Mouse (Mus musculus) forebrain, embryonic 15.5 days (tissue): ENCODE results near the gene Gpank1. TPM values are rescaled to one million over a fixed set of nuclear protein-coding genes. Genes with fewer than 3 reads are reported as not detected.
A peak's percentile ranks its signal among the peaks of the same experiment; 100 is the strongest.
"Not testable (repeated sequence)": the region's sequence is repeated elsewhere in the genome, so short reads cannot be mapped to it uniquely, and the experiment has no call there.

ENCODE experiments used
- ATAC-seq: fragments of 200-750 bp; cut with Nextera tagmentation; replicated peaks from 2 replicates; pipeline ENCODE4 v1.8.0; 2017; ENCODE audit warnings: mild to moderate bottlenecking, moderate TSS enrichment, moderate library complexity
- H3K27ac ChIP-seq: fragments of 300-500 bp; sonication (generic); replicated peaks from 2 replicates; pipeline ENCODE4 v1.5.1; 2015; ENCODE audit warnings: mild to moderate bottlenecking, inconsistent platforms
- H3K27me3 ChIP-seq: fragments of 300-500 bp; sonication (generic); 2 replicates; pipeline ENCODE4 v1.6.1; 2015; ENCODE audit warnings: inconsistent platforms
- H3K36me3 ChIP-seq: fragments of 300-500 bp; sonication (generic); 2 replicates; pipeline ENCODE4 v1.6.1; 2015; ENCODE audit warnings: mild to moderate bottlenecking, inconsistent platforms
- H3K4me1 ChIP-seq: fragments of 300-500 bp; sonication (generic); 2 replicates; pipeline ENCODE4 v1.6.1; 2015; ENCODE audit warnings: inconsistent platforms
- H3K4me2 ChIP-seq: fragments of 300-500 bp; sonication (generic); replicated peaks from 2 replicates; pipeline ENCODE4 v1.6.1; 2015; ENCODE audit warnings: mild to moderate bottlenecking, inconsistent platforms
- H3K4me3 ChIP-seq: fragments of 300-500 bp; sonication (generic); 2 replicates; pipeline ENCODE4 v1.5.1; 2015; ENCODE audit warnings: mild to moderate bottlenecking, inconsistent platforms
- H3K9ac ChIP-seq: fragments of 300-500 bp; sonication (generic); replicated peaks from 2 replicates; pipeline ENCODE4 v1.6.1; 2015; ENCODE audit warnings: mild to moderate bottlenecking, inconsistent platforms
- H3K9me3 ChIP-seq: fragments of 300-500 bp; sonication (generic); 2 replicates; pipeline ENCODE4 v1.6.1; 2016; ENCODE audit warnings: inconsistent platforms
- WGBS: fragments of 180-500 bp; shearing (Covaris S2); methylation state at CpG from one replicate; pipeline ENCODE4 v1.1.7; 2015; ENCODE audit warnings: mixed read lengths; 5-methylcytosine and 5-hydroxymethylcytosine counted together
- polyA plus RNA-seq: library from polyadenylated mRNA; unstranded; fragments of >200 nt; fragmentation: Nextera tagmentation; extraction: Ambion mirVana; gene quantifications from 2 replicates; pipeline ENCODE4 v1.2.1, GENCODE M21; 2015

Gene Gpank1
- polyA plus RNA-seq, 1 experiment from 2014 or later = 29.3 TPM

DNA sequence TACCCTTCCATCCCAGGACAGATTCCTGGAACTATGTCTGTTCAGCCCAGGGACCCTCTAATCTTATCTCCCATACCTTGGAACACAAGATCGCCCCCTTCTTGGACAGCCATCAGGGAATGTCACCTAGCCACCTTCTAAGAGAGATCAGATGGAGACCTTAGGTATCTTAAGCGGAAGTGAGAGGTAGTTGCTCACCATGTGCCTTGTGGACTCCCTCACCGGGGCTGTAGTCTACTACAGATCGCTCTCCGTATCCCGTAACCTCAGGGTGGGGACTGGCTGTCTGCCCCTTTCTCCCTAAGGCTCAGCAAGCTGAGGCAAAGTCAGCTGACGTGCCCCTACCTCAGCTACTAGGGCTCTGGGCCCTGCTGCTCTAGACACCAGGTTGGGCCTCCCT is 17.2 kb upstream of the Gpank1 start:
- Histone ChIP-seq H3K27me3 (no peaks in the 10 kb centered on the region), H3K4me3 (no peak overlapping the region), H3K27ac (no peak overlapping the region), H3K4me1 (peaks cover 6% of the 10 kb centered on the region), H3K9me3 (no peaks in the 10 kb centered on the region), H3K4me2 (no peak overlapping the region), H3K36me3 (peaks cover 45% of the 10 kb centered on the region), H3K9ac (no peak overlapping the region)
- WGBS = 96% methylated on average over 7 of the region's 7 CpGs
- no peak for ATAC-seq

DNA sequence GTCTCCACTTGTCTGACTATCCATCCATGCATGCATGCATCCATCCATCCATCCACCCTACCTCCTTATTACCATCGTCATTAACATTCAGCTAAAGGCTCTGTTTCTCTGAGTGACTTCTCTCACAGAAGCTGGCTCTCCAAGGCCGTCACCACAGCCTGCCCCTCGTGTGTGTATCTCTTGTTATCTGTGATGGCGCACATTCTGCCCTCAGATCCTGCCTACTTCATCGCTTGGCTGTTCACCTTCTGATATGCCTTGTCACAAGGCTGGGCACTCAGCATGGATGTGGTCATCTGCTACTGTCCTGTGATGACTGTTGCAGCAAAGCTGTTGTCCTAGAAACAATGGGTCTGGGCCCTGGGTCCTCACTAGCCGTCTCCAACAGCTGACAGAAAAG is 16.5 kb upstream of the Gpank1 start:
- peaks cover 38% of the 10 kb centered on the region for H3K36me3 ChIP-seq

GRCm38 (mm10) chr17:35105740-35106389 is 15.4 kb upstream of the Gpank1 start:
- Histone ChIP-seq H3K36me3 (peaks cover 27% of the 10 kb centered on the region), H3K4me3 (no peak overlapping the region), H3K9me3 (no peaks in the 10 kb centered on the region), H3K27ac (no peak overlapping the region; the same call in 1 of the 2 replicates), H3K27me3 (no peaks in the 10 kb centered on the region), H3K9ac (no peak overlapping the region; the same call in 1 of the 2 replicates), H3K4me1 (peaks cover 6% of the 10 kb centered on the region), H3K4me2 (peak overlapping the region; percentile 31)
- WGBS = 21% methylated on average over 13 of the region's 13 CpGs
- peak; percentile 51 for ATAC-seq

More for the DNA sequence above, 16.5 kb upstream of the Gpank1 start:
- WGBS = 70% methylated on average over 6 of the region's 6 CpGs
- no peak overlapping the region for H3K4me2 ChIP-seq
- no peak overlapping the region for H3K9ac ChIP-seq
- peaks cover 6% of the 10 kb centered on the region for H3K4me1 ChIP-seq
- H3K27me3 ChIP-seq = no peaks in the 10 kb centered on the region
- no peak overlapping the region for H3K4me3 ChIP-seq
- no peaks in the 10 kb centered on the region for H3K9me3 ChIP-seq
- ATAC-seq = no peak
- H3K27ac ChIP-seq = no peak overlapping the region

DNA sequence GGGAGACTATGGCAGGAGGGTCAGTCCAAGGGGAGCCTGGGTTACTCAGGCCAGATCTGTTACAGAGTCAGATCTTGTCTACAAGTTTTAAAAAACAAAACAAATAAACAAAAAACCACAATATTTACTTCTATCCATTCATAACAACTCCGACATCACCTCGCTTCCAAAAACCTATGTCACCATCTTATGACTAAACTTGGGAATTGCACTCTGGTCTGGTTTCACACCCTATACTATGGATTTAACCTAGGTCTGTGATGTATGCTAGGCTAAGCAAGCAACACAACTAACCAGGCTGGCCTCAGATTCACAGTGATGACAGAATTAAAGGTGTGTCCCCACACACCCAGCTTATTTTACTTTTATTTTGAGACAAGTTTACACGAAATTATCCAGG is 14.7 kb upstream of the Gpank1 start:
- Histone ChIP-seq H3K4me1 (peaks cover 6% of the 10 kb centered on the region), H3K4me2 (peak overlapping the region; percentile 31; the same call in 1 of the 2 replicates), H3K9ac (no peak overlapping the region), H3K36me3 (peaks cover 20% of the 10 kb centered on the region), H3K9me3 (no peaks in the 10 kb centered on the region), H3K27me3 (no peaks in the 10 kb centered on the region), H3K4me3 (no peak overlapping the region), H3K27ac (no peak overlapping the region; the same call in 1 of the 2 replicates)
- ATAC-seq = no peak
- 59% methylated on average over 3 of the region's 3 CpGs for WGBS

DNA sequence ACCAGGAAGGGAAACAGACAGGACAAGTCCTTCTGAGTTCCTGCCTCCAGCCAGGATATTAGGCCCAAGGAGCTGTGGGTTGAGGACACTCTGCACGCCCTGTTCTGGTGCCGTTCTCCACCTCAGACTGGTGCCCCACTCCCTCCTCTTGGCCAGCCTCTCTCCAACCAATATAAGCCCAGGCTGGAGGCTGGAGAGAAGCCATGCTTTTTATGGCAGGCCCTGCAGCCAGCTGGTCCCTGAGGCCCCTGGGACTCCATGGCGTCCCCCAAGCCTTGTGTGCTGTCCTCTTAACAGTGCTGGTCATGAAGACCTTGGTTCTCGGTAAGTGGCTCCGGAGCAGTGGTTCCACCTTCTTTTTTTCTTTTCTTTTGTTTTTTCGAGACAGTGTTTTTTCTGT is 13.2 kb upstream of the Gpank1 start, which contains the start of gene Ly6g5c:
TSS of gene Ly6g5c (plus strand) at position 183 of the 400 bp plus-strand sequence.
- no peak within 1 kb of the TSS for H3K4me2 ChIP-seq
- WGBS = 87% methylated on average over 6 of the region's 6 CpGs
- H3K9ac ChIP-seq = no peak within 1 kb of the TSS
- ATAC-seq = no peak
- H3K27me3 ChIP-seq = no peaks in the 10 kb centered on the region
- no peak within 1 kb of the TSS for H3K4me3 ChIP-seq
- H3K36me3 ChIP-seq = peaks cover 5% of the 10 kb centered on the region
- no peaks in the 10 kb centered on the region for H3K9me3 ChIP-seq
- H3K4me1 ChIP-seq = peaks cover 6% of the 10 kb centered on the region
- no peak within 1 kb of the TSS for H3K27ac ChIP-seq

DNA sequence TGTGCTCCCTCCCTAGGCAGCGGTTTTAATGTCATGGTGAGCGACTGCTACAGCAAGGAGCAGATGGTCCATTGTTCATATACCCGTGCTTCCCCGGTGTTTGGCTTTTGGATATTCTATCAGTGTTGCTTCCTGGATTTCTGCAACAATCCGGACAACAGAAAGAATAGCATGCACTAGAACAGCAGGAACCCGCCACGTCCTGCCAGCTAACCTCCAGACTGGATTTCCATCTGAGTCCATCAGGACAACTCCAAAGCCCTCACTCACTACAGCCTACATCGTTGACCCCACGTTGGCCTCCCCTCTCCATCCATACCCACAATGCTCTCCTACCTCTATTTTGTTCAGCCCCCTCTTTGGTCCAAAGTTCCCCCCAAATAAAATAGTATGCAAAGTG is 9.5 kb upstream of the Gpank1 start:
- no peaks in the 10 kb centered on the region for H3K4me1 ChIP-seq
- no peaks in the 10 kb centered on the region for H3K9me3 ChIP-seq
- 74% methylated on average over 9 of the region's 9 CpGs for WGBS
- H3K4me2 ChIP-seq = no peak overlapping the region
- ATAC-seq = no peak
- peaks cover 28% of the 10 kb centered on the region for H3K36me3 ChIP-seq
- H3K4me3 ChIP-seq = no peak overlapping the region
- H3K9ac ChIP-seq = no peak overlapping the region
- no peak overlapping the region for H3K27ac ChIP-seq
- no peaks in the 10 kb centered on the region for H3K27me3 ChIP-seq

DNA sequence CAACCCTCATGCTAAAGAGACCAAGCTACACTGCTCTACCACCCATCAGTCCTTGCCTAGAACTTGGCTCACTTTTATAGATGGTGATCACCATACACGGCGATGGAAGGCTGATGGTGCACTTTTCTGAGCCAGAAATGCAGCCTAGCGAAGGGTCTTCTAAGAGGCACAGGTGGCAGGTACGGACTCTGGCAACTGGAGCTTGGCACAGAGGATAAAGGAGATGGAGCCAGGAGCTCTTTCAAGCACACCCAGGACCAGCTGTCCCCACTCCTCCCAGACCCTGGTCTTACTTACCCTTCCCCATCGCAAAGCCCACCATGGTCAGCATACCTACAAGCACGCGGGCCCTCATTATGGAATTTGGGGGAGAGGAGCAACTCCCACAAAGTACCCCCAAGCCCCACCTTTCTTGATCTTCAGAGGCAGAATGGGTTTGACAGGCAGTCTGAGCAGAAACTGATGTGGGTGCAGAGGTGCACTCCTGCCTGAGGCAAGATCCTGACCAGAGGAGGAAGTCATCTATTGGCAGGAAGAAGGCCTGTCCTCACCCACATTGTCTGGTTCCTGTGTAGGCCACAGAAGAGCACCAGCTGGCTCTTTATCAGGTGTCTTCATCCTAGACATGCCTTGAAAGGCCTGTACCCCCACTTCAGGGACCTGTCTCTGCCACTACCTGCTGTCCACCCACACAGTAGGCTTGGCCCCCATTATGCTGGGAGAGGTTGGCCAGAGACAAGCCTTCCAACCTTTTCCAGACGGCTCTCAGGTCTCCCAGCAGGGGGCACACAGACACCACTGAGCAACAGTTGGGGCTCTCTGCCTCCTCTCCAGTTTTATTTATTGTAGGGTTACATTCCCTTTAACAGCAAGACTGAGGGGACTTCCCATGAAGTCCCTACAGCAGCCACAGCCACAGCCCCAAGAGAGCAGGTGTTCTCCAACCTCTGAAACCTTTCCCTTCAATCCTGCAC is 5.9 kb upstream of the Gpank1 start, which contains the start of gene Ly6g5b:
TSS of gene Ly6g5b (minus strand) at position 383 of the 974 bp plus-strand sequence.
- Histone ChIP-seq H3K9me3 (no peaks in the 10 kb centered on the region), H3K4me1 (peaks cover 8% of the 10 kb centered on the region), H3K36me3 (peaks cover 46% of the 10 kb centered on the region), H3K4me3 (no peak within 1 kb of the TSS), H3K27me3 (no peaks in the 10 kb centered on the region), H3K9ac (no peak within 1 kb of the TSS), H3K27ac (no peak within 1 kb of the TSS), H3K4me2 (no peak within 1 kb of the TSS)
- ATAC-seq = no peak
- 81% methylated on average over 8 of the region's 8 CpGs for WGBS

DNA sequence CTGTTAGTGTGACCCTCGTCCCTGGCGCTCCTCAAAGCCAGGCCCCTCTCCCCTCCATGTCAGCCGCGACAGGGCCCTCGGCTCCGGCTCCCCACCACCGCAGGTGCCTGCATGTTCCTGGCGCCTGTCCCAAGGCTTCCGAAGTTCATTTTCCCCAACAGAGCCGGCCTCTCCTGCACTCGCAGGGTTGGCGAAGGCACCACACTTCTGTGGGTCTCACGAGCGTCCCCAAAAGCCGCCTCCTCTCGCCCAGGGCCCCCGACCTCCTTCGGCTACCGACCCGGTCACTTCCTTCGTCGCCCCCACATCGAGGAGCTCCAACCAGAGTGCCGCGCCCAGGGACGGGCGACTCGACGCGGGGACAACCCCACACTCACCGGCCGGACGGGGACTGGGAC is 511 bp upstream of the Gpank1 start:
- peaks cover 42% of the 10 kb centered on the region for H3K36me3 ChIP-seq
- no peaks in the 10 kb centered on the region for H3K27me3 ChIP-seq
- H3K4me1 ChIP-seq = peaks cover 30% of the 10 kb centered on the region
- ATAC-seq = no peak
- H3K9me3 ChIP-seq = no peaks in the 10 kb centered on the region
- H3K9ac ChIP-seq = peak overlapping the region; percentile 98
- H3K27ac ChIP-seq = peak overlapping the region; percentile 74
- peak overlapping the region; percentile 94 for H3K4me3 ChIP-seq
- H3K4me2 ChIP-seq = peak overlapping the region; percentile 93
- under 1% methylated on average over 33 of the region's 33 CpGs for WGBS

- Histone ChIP-seq H3K9me3 (no peaks in the 10 kb centered on the region), H3K27me3 (no peaks in the 10 kb centered on the region), H3K9ac (peak within 1 kb of the TSS; percentile 98), H3K36me3 (peaks cover 32% of the 10 kb centered on the region), H3K27ac (peak within 1 kb of the TSS; percentile 94), H3K4me3 (peak within 1 kb of the TSS; percentile 94), H3K4me2 (peak within 1 kb of the TSS; percentile 93), H3K4me1 (peaks cover 40% of the 10 kb centered on the region)
- peak; percentile 24; the same call in 1 of the 2 replicates for ATAC-seq
- under 1% methylated on average over 19 of the region's 19 CpGs for WGBS
Observed at GRCm38 (mm10) chr17:35121871-35122303, 632 bp downstream of the Gpank1 start, which contains the start of gene Csnk2b. Csnk2b (minus strand) TSS chr17:35122053.

DNA sequence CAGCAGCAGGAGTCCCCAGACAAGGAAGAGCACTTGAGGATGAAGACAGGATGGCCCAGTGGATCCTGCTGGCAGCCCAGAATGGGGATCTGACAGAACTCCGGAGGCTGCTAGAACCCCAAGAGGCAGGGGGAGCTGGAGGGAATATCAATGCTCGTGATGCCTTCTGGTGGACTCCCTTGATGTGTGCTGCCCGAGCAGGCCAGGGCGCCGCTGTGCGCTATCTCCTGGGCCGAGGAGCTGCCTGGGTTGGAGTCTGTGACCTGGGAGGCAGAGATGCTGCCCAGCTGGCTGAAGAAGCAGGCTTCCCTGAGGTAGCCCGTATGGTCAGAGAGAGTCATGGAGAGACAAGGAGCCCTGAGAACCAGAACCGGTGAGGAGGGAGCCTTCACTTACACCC is 2.0 kb downstream of the Gpank1 start:
- not testable (repeated sequence) for H3K27ac ChIP-seq, H3K4me3 ChIP-seq, ATAC-seq, H3K4me2 ChIP-seq, H3K27me3 ChIP-seq, H3K9ac ChIP-seq, H3K9me3 ChIP-seq
- peaks cover 21% of the 10 kb centered on the region for H3K36me3 ChIP-seq
- 93% methylated on average over 9 of the region's 9 CpGs for WGBS
- peaks cover 49% of the 10 kb centered on the region for H3K4me1 ChIP-seq

- not testable (repeated sequence) for ATAC-seq, H3K4me3 ChIP-seq, H3K4me2 ChIP-seq, H3K27ac ChIP-seq, H3K9me3 ChIP-seq, H3K27me3 ChIP-seq, H3K9ac ChIP-seq
- Histone ChIP-seq H3K36me3 (peaks cover 14% of the 10 kb centered on the region), H3K4me1 (peaks cover 52% of the 10 kb centered on the region)
- WGBS = 88% methylated on average over 12 of the region's 12 CpGs
Observed at GRCm38 (mm10) chr17:35124261-35124896, 3.1 kb downstream of the Gpank1 start.
